In the genomic region with DNA sequence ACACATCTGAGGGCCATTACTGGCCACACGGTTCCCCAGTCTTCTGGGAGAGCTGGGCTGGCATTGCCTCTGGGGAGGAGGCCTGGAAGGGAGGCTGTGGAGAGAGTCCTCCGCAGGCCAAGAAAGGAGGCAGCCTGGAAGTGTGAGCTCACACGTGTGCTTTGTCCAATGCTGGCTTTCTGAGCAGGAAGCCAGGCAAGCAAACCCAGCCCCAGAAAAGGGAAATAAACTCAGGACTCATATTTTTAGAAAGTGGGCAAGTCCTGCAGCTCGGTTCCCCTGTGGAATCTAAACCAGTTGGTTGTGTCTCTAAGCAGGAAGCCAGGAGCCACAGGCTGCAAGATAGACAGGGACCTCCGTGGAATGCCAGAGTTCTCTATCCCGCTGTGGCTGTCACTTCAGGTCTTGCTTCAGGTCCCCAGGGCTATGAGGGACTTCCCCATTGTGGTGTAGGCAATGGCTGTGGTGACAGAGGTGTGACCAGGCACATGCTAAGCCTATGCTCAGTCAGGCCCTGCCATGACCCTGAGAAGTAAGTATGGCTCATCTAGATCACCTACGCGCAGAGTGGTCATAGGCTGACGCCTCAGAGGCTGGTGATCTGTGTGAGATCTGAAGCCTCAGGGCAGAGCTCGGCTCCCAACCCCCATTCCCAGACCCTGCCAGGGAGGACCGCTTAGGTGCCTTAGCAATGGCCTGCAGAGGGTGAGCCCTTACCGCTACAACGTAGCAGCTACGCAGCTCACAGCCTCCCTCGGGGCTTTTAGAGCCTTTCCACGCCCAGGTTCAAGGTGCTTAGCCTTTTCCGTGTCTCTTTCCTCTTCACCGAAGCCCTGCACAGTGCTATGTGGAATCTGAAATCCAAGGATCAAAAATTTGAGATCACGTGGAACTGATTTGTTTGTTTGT, we compare ENCODE assay signal across 9 mouse cellular contexts. TPM values are rescaled to one million over a fixed set of nuclear protein-coding genes. Genes with fewer than 3 reads are reported as not detected.
DNase-seq lines count a peak whose midpoint lies in the region; ATAC-seq and TF ChIP-seq lines count a peak whose summit lies in the region.
"Had no signal": no experiment of that assay in that cellular context is flagged by ENCODE, and none has a peak within 500 bp of the region (broad histone marks: within the 10 kb centered on the region; RNA-seq: fewer than 3 reads in every experiment).

No protein-coding gene starts in this region.

- no peak for TF ChIP-seq CTCF in stomach, postnatal 0 days (IDR thresholded peaks at IDR 0.05; ENCODE audit: low read depth)

- TF ChIP-seq EP300 in stomach, postnatal 0 days (optimal IDR thresholded peaks at IDR 0.05) = no peak

- no peak overlapping the region for H3K4me2 ChIP-seq in heart, embryonic 14.5 days (ENCODE audit: low read length)
- no peak overlapping the region for H3K4me2 ChIP-seq in limb, embryonic 14.5 days (replicated peaks; ENCODE audit: low read depth, low read length, severe bottlenecking)
- H3K4me2 ChIP-seq in stomach, postnatal 0 days (replicated peaks; ENCODE audit: low read depth) = no peak overlapping the region
- H3K4me2 ChIP-seq: neural tube, embryonic 13.5 days had no signal

- H3K4me1 ChIP-seq in heart, embryonic 14.5 days (ENCODE audit: control insufficient read depth in 2 of 2, insufficient read depth in 2 of 2, low read length in 2 of 2) = peaks cover 4 to 10% of the 10 kb centered on the region in 2 experiments; a peak in 2 of 4 replicates
- peaks cover 14% of the 10 kb centered on the region for H3K4me1 ChIP-seq in limb, embryonic 14.5 days (ENCODE audit: control insufficient read depth, insufficient read depth, low read length)
- no peaks in the 10 kb centered on the region; the same call in 1 of the 2 replicates for H3K4me1 ChIP-seq in stomach, postnatal 0 days (replicated peaks; ENCODE audit: control insufficient read depth, insufficient read depth)
- H3K4me1 ChIP-seq: neural tube, embryonic 13.5 days had no signal

- H3K36me3 ChIP-seq in heart, embryonic 14.5 days (ENCODE audit: control insufficient read depth, insufficient read depth, low read length) = no peaks in the 10 kb centered on the region
- no peaks in the 10 kb centered on the region for H3K36me3 ChIP-seq in limb, embryonic 14.5 days (ENCODE audit: control insufficient read depth, insufficient read depth, low read length)
- H3K36me3 ChIP-seq in stomach, postnatal 0 days (ENCODE audit: control insufficient read depth, insufficient read depth, low read length) = no peaks in the 10 kb centered on the region
- H3K36me3 ChIP-seq: neural tube, embryonic 13.5 days had no signal

- no peak overlapping the region for H3K4me3 ChIP-seq in heart, embryonic 14.5 days (ENCODE audit: control insufficient read depth in 1 of 2, insufficient read depth in 1 of 2, low read depth in 1 of 2, low read length in 2 of 2)
- H3K4me3 ChIP-seq in limb, embryonic 14.5 days (replicated peaks; ENCODE audit: low read length) = no peak overlapping the region
- no peak overlapping the region for H3K4me3 ChIP-seq in stomach, postnatal 0 days (ENCODE audit: low read depth, low read length)
- H3K4me3 ChIP-seq: neural tube, embryonic 13.5 days had no signal

- intact Hi-C loops in heart, postnatal 25 days (cut with DNase I) = no loop called here
- intact Hi-C loops in left cerebral cortex, postnatal 36 days (cut with DNase I) = no loop called here

- no peaks in the 10 kb centered on the region for H3K27me3 ChIP-seq in heart, embryonic 14.5 days (ENCODE audit: control insufficient read depth, insufficient read depth, low read length)
- no peaks in the 10 kb centered on the region for H3K27me3 ChIP-seq in limb, embryonic 14.5 days (ENCODE audit: control insufficient read depth, insufficient read depth, low read length)
- H3K27me3 ChIP-seq in stomach, postnatal 0 days (ENCODE audit: control insufficient read depth, insufficient read depth, low read length) = no peaks in the 10 kb centered on the region
- H3K27me3 ChIP-seq: neural tube, embryonic 13.5 days had no signal

- H3K27ac ChIP-seq in heart, embryonic 14.5 days (replicated peaks in 1 of 2; ENCODE audit: control insufficient read depth in 1 of 2, insufficient read depth in 1 of 2, low read depth in 2 of 2, low read length in 2 of 2) = no peak overlapping the region
- H3K27ac ChIP-seq in limb, embryonic 14.5 days (replicated peaks; ENCODE audit: low read depth, low read length) = 0 out of 2 replicates have a peak overlapping the region, but pooled peaks have one; percentile 9
- H3K27ac ChIP-seq in stomach, postnatal 0 days (replicated peaks) = no peak overlapping the region
- H3K27ac ChIP-seq: neural tube, embryonic 13.5 days had no signal

- no peak for TF ChIP-seq POLR2A in limb, embryonic 14.5 days (IDR thresholded peaks at IDR 0.05; ENCODE audit: borderline replicate concordance, extremely low read depth, insufficient read depth, insufficient read length)

- no peaks in the 10 kb centered on the region for H3K9me3 ChIP-seq in heart, embryonic 14.5 days (ENCODE audit: control insufficient read depth, low read length)
- no peaks in the 10 kb centered on the region for H3K9me3 ChIP-seq in limb, embryonic 14.5 days (ENCODE audit: control insufficient read depth, low read length)
- H3K9me3 ChIP-seq in stomach, postnatal 0 days (ENCODE audit: control insufficient read depth, low read length) = no peaks in the 10 kb centered on the region
- H3K9me3 ChIP-seq: neural tube, embryonic 13.5 days had no signal

- ATAC-seq in heart, embryonic 14.5 days (ENCODE audit: insufficient number of reproducible peaks, insufficient read depth, low FRiP score, low read depth) = 0 out of 2 replicates have a peak, but pooled peaks have one; percentile 19
- no peak for ATAC-seq in limb, embryonic 14.5 days (ENCODE audit: low FRiP score, low read depth)
- ATAC-seq in stomach, postnatal 0 days (ENCODE audit: low FRiP score, low TSS enrichment) = peak; percentile 18; the same call in 1 of the 2 replicates

- DNase-seq in heart, postnatal 25 days (ENCODE audit: low spot score) = no peak
- DNase-seq in ovary, postnatal 36 days (ENCODE audit: low spot score) = peak; percentile 3
- DNase-seq in ovary, adult 18-20 months (ENCODE audit: low spot score) = no peak
- DNase-seq in limb, embryonic 14.5 days (ENCODE audit: low spot score) = no peak
- no peak for DNase-seq in stomach, postnatal 0 days (ENCODE audit: low spot score)
- no peak for DNase-seq in gastrocnemius, postnatal 4 days (ENCODE audit: low spot score in 2 of 2)
- DNase-seq in left cerebral cortex, postnatal 36 days (ENCODE audit: low spot score in 2 of 2) = no peak

- H3K9ac ChIP-seq in heart, embryonic 14.5 days (ENCODE audit: low read length) = no peak overlapping the region
- no peak overlapping the region for H3K9ac ChIP-seq in limb, embryonic 14.5 days (ENCODE audit: low read depth, low read length, severe bottlenecking)
- H3K9ac ChIP-seq in stomach, postnatal 0 days (ENCODE audit: low read length) = no peak overlapping the region
- H3K9ac ChIP-seq: neural tube, embryonic 13.5 days had no signal

- 69% methylated on average over 19 of the region's 19 CpGs for WGBS in heart, embryonic 14.5 days
- 67% methylated on average over 19 of the region's 19 CpGs for WGBS in limb, embryonic 14.5 days
- 69% methylated on average over 19 of the region's 19 CpGs for WGBS in stomach, postnatal 0 days

RNA-seq across cellular contexts. Expression of a gene that starts 44.1 kb away (rescaled TPM):
- polyA plus RNA-seq in heart, embryonic 14.5 days (2014; fragmentation: Nextera tagmentation; extraction: Ambion mirVana) = 11.3 and 14.8 TPM in 2 replicates
- 10 to 100 TPM; 12.6 to 16.0 TPM for total RNA-seq in heart, postnatal 25 days (2021)
- 7.6 and 10.2 TPM in 2 replicates for polyA plus RNA-seq in limb, embryonic 14.5 days (2012; rRNA removed)
- polyA plus RNA-seq in limb, embryonic 14.5 days (2014; fragmentation: Nextera tagmentation; extraction: Ambion mirVana) = 10.5 TPM in 2 replicates
- polyA plus RNA-seq in stomach, postnatal 0 days (2015; fragmentation: Nextera tagmentation; extraction: Ambion mirVana) = 49.0 and 55.2 TPM in 2 replicates
- total RNA-seq in gastrocnemius, postnatal 4 days (2021) = 1 to 10 TPM; 3.4 to 3.6 TPM
- total RNA-seq in left cerebral cortex, postnatal 36 days (2021) = 1 to 10 TPM; 3.1 to 3.4 TPM
